Mouse (Mus musculus) B cell, adult 2 months (primary cell): ENCODE measurements around the gene Pten.
A peak's percentile ranks its signal among the peaks of the same experiment; 100 is the strongest.
"Not testable (repeated sequence)": the region's sequence is repeated elsewhere in the genome, so short reads cannot be mapped to it uniquely, and the experiment has no call there.

Experiments used
- DNase-seq, 2 experiments: peaks; one replicate each; pipeline ENCODE4 v3.0.0; 2022

Pten gene

DNA sequence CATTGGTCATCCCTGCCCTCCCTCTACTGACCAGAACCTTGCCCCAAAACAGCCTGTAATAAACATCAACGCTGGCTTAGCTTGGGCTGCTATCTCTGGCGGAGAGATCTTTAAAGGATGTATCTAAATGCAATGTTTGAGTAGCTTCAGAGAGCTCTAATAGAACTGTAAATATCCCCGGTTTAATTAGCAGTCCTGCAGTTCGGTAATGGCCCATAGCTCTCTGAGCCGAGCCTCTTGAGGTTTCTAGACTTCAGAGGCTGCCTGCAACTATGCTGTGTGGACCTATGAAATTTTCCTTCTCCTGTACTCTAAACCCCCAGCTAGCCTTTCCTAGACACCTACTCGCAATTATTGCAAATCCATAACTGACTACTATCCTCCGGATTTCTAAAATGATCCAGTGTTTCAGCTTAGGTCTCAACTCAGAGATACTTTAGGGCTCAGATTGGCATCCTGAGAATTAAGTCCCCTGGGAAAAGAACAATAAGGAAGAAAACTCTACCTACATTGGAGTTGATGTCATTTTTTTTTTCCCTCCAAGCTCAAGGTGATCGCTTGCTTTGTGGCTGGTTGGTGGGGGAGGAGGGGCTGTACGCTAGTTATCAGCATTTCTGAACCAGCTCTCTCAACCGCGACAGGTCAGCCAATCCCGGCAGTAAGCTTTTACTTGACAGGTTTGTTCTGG lies 2.0 kb upstream of the Pten start:
- DNase-seq: peak in 1 of 2 experiments; percentile 31

DNA sequence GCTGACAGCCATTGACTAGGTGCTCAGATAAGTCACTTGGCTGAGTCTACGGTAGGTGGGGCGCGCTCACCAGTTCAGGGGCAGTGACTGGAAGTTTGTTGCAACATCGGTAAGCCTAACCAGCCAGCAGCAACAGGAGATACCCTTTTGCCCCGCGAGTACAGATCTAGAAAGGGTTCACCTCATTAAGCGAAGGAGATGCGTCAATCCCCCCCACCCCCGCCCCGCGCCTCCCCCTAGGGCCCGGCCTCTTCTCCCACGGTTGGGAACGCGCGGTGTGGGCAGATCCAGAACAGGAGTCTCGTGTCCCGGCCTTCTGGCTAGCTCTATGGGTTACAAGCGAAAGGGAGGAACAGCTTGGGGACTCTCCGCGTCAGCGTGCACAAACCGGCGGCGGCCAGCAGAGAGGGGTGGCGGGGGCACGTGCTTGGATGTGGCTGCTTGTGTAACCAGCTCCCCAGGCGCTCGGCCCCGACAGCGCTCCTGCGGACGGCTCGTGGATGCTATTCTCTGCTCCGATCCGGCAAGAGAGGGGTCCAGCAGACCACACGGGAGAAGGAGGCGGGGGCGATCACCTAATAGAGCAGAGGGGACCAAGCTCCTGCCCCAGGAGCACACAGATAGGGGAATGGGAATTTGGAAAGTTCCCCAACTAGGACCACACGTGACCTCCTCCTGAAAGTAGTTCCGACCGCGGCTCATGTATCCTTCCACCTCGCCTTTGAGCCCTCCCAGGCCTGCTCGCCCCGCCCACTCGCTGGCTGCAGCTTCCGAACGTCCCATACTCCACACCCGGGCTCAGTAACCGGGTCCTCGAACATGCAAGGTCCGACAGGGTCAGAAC lies 1.3 kb upstream of the Pten start:
- DNase-seq: peak; percentile 93 to 94

DNA sequence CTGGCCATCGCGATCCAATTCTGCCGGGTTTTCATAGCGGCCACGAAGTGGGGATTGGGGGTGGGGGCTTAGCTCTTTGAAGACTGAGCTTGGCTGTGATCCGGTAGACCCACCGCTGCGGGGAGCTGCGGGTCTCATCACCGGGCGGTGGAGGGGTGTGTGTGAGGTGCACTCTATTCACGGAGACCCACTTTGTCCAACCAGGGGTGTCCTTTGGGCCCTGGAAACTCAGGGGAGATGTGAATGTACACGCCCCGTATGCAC lies 729 bp upstream of the Pten start:
- no peak for DNase-seq

DNA sequence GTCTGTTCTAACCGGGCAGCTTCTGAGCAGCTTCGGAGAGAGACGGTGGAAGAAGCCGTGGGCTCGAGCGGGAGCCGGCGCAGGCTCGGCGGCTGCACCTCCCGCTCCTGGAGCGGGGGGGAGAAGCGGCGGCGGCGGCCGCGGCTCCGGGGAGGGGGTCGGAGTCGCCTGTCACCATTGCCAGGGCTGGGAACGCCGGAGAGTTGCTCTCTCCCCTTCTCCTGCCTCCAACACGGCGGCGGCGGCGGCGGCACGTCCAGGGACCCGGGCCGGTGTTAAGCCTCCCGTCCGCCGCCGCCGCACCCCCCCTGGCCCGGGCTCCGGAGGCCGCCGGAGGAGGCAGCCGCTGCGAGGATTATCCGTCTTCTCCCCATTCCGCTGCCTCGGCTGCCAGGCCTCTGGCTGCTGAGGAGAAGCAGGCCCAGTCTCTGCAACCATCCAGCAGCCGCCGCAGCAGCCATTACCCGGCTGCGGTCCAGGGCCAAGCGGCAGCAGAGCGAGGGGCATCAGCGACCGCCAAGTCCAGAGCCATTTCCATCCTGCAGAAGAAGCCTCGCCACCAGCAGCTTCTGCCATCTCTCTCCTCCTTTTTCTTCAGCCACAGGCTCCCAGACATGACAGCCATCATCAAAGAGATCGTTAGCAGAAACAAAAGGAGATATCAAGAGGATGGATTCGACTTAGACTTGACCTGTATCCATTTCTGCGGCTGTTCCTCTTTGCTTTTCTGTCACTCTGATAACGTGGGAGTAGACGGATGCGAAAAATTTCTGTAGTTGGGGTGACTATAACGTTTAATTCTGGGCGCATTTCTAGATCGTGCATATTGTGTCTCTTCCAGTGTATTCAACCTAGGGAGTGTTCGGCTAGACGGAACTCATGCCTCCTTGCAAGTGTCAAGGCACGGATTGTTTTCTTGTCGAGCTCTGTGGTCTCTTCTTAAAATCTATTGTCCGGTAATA lies 815 bp downstream of the Pten start:
- peak; percentile 60 to 64 for DNase-seq

DNA sequence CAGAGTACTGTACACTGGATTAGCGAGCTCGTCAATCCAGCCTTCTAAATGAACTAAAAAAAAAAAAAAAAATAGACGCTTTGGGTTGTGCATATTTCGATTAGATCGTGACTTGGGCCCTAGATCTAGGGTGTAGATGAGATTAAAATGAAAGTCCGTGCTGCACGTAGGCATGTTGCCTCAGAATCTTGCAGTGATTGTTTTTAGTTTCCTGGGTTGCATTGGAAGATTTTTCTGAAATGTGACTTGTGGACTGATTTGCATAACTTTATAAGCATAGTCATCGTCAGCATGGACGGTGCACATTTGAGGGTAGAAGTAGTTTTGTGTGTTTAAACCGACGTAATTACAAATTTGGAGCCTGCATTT lies 1.5 kb downstream of the Pten start:
- peak in 1 of 2 experiments; percentile 26 for DNase-seq

DNA sequence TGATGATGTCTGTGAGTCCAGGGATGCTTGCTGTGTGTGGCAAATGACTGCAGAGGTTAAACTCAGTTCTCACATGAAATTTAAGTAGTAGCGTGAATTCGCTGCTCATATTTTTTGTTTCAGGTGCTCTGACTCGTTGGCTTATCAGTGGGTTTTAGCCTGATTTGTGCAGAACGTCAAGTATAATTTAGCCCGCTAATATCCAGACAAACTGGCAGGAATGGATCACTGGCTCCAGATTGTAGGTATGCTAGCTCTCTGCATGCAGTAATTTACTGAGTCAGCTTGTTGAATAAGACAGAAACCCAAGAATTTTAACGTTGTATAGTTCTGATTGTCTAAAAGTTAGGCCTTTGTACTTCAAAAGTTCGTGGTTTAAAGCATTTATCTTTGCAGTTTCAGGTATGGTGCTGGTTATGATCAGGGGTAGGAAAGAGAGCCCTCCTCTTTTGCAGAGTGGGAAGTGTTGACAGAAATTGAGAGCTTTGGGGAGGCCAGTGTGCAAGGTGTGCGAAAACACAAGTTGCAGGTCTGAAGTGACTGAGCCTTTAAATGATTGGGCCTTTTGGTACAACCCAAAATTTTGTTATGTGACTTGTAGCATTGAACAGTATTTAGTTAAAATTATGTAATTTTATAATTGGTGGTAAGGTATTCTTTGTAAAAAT lies 2.2 kb downstream of the Pten start:
- DNase-seq: no peak

DNA sequence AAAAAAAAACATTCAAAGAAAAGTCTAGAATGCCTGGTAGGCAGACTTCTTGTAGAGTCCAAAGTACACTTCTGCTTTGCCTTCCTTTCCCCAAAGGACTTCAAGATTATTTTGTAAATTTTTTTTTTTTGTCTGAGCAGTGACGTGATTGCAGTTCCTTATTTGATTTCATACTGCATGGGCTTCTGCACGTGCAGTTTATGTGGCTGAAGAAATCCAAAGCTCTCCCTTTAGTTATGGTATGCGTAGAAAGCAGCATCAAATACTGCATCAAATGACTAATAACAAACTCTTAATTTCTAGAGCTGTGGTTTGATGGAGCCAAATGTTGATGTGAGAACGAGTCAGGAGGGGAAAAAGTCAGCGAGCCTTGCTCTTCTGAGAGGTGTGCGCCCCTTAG lies 3.2 kb downstream of the Pten start:
- DNase-seq: peak; percentile 46 to 52

DNA sequence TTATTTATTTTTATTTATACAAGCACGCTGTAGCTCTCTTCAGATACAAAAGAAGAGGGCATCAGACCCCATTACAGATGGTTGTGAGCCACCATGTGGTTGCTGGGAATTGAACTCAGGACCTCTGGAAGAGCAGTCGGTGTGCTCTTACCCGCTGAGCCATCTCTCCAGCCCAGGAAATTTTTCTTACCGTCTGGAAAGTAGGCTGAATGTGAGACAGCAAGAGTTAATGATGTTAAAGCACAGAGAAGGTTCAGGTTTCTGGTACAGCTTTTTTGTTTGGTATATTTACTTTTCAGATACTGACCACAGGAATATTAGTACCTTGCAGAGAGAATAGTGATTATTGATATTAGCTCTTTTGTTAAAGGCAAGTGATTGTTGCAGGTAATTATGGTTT lies 3.9 kb downstream of the Pten start:
- DNase-seq: no peak

DNA sequence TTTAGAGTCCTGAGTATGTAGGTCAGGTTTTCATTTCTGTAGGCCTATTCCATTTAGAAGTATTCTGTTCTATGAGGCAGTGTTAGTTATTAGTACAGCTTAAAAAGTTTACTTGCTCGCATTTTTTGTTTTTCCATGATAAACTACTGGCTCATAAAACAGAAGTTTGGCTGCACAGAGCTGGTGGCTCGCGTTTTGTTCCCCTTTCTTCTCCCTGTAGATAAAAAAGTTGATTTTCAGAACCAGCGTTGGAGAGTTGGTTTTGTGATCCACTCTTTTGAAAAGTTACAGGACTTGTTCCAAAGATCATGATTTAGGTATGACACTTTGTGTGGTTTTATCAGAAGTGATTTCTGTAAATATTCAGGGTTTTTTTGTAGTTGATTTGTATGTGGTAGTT lies 5.2 kb downstream of the Pten start:
- DNase-seq: no peak

DNA sequence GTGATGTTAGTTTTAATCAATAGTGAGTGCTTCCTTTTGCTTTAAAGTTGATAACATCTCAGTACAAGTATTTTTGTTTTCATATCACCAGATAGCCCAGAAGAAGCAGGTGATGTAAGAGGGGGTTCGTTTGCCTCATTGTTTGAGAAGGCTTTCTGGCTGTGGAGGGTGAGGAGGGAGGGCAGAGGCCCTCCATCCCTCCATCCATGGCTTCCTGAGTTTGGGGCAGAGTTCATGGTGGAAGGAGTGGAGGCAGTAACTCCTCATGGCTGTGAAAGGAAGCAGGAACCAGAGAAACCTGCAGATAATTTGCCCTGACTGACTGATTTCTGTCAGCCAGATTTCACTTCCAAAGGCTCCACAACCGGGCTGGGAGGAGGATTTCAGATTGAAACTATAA lies 21.1 kb downstream of the Pten start:
- no peak for DNase-seq

DNA sequence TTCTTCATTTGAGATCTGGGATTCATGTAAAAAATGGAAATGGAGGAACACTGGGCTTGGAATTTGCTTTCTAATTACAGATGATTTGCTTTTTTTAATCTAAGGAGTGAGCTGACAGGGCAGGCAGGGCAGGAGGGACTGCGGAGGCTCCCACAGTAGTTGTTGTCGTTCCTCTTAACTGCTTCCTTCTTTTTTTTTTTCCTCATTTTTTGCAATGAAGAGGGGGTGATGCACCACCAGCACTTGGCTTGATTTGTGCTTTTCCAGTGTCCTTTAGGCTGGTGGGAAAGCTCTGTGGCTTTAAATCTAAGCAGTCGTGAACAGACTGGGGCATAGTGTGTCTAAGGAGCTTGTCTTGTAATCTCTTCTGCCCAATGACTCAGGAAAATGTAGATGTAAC lies 21.8 kb downstream of the Pten start:
- no peak for DNase-seq

DNA sequence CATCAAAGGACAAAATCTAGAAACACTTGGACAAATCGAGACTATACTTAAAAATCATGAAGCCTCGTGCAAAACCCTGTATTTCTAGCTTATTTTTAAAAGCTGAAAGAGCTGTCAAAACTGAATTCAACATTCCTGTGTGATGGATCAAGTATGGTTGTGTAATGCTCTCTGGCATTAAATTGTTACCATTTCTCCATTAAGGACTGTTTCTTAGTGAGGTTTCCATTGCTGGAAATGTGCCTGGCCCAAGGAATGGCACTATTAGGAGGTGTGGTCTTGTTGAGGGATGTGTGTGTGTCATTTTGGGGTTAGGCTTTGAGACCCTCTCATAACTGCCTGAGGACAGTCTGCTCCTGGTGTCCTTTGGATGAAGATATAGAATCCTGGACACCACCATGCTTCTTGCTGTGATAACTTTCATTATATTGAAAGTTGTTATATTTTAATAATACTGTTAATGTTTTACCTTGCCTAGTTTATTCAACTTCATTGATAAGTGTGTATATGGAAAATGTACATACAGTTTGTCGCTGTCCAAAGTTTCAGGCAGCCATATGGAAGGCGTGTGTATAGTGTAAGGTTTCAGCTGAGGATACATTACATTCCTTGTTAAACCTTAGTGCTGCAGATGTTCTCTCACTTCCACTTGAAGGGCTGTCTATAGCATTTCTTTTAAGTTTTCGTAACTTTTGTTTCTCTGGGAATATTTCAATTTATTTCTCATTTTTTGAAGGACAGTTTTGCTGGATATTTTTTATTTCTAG lies 24.2 kb downstream of the Pten start:
- no peak for DNase-seq

DNA sequence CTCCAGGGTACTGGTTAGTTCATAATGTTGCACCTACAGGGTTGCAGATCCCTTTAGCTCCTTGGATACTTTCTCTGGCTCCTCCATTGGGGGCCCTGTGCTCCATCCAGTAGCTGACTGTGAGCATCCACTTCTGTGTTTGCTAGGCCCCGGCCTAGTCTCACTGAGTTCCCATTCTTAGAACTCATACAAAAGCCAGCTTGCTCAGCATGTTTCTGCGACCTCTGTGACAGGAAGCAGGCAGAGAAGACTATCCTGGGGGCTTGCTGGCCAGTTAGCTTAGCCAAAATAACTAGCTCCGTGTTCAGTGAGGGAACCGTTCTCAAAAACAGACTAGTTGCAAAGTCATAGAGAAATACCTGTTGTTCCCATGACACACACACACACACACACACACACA lies 30.1 kb downstream of the Pten start:
- DNase-seq: not testable (repeated sequence)

DNA sequence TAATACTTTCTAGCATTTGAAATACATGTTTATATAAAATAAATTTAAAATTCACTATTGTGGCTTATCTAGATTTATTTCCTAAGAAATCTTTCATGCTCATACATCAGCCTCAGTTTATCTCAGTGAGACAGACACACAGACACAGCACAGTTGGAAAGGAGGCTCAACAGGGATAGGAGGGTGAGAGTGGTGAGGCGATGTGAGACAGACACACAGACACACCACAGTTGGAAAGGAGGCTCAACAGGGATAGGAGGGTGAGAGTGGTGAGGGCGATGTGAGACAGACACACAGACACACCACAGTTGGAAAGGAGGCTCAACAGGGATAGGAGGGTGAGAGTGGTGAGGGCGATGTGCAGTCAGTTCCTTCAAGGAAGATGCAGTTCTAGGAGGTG lies 30.7 kb downstream of the Pten start:
- DNase-seq: not testable (repeated sequence)

DNA sequence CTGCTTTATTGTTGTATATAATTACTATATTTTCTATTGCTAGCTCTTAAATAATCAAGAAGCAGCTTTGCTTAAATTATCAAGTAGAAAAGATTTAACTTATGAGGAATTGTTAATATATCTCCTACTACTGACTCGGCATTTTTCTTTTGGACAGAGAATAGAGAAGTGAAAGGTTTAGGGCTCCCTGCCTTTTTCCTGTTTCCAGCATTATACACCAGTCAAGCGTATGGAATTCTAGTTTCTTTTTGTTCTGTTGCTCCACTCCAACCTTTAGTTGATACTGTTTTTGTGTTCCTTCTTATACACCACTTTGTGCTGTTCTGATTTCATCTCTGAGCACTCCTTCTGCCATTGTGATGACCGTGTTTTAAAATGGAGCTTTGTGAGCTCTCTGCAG lies 32.2 kb downstream of the Pten start:
- DNase-seq: no peak

DNA sequence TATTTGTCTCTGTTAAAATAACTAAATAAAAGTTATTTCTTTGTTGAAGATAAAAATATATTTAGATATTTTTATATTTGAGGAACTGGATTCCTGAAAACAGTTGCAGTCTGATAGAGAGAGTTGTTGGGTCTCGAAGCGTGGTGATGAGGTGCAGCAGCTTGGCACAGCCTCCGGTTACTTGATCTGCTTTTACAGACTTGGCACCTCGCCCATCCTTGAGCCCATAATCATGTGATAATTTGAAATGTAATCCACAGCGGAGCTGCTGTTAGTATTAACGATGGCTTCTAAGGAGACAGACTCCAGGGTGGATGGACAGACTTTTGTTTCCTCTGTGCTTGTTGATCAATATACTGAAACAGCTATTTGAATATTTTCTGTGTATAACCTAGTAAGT lies 35.3 kb downstream of the Pten start:
- DNase-seq: peak; percentile 48 to 58

DNA sequence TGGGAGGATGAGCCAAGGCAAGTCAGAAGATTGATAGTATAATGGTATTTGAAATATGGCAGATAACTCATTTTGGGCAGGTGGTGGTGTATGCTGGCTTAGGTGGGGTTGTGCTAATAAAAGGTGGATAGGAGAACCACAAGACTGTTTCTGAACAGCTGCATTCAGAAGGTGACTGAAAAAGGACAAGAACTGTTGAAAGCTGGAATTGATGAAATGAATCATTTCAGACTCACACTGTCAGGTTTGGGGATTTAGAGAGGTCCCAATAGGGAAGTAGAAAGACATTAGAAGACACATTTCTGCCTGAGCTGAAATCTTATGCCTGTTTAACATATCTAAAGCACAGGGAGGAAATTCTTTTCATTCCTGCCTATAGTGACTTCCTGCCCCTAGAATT lies 36.6 kb downstream of the Pten start:
- no peak for DNase-seq

DNA sequence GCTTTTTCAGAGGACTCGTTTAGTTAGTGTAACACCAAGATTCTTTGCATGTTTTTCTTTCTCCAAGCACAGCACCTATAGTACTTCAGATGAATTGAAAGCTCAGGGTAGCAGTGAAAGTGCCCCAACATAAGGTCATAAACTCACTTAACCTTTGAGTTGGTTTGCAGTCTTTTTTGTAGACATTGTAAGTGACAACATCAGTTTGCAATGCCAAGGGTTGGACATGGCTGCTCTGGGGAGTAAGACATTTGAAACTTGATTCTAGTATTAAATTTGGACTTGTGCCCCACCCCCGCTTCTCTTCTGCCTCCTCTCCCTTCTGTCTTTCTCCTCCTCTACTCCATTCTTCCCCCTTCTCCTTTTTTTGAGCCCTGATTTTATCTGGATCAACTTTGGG lies 43.3 kb downstream of the Pten start:
- DNase-seq: no peak

DNA sequence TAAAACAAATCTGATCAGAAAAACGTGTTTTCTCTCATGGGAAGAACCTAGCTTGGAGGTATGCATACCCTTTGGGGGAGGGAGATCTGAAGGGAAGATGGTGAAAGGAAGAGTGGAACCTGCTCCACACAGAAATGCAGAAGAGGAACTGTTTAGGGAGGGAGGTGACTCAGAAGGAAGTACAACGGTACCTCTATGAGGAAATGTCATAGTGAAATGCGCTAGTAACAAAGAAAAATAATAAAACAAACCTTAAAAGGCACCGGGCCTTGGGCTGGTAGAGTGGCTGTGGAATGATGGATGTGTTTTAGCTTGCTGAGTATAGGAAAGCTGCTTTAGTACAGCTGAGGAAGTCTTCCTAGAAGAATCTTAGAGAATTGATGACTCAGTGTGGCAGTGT lies 47.4 kb downstream of the Pten start:
- DNase-seq: peak in 1 of 2 experiments; percentile 14

DNA sequence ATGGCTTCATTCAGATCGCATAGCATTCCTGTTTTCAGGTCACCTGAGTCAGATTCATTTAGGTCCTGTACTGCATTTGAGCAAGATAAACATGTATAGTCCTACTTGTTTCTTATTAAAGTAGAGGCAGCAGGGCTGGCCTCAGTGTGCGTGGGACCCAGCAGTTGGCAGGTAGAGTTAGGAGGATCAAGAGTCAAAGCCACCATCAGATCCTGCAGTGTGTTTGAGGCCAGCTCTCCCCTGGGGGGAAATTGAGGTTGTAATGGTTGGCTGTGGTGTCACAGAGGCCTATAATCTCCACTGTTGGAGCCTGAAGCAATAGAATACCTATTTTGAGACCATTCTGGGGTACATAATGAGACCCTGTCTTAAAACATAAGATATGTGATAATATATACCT lies 50.3 kb downstream of the Pten start:
- no peak for DNase-seq

DNA sequence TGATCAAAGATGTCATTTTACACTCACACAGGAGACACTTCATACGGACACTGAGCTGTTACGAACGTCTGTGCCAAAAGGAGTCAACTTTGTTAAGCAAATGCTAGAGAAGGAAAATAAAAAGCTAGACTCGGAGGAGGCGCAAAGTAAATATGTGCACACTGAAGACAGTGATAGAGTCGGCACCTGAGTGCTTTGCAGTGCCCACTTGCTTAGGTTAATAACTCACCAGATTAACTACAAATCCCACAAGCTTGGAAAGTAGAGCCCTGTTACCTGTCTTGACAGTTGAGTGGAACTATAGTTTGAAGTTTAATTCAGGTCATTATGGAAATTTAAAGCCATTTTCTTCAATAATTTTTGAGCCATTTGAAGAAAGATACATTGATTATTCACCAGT lies 51.4 kb downstream of the Pten start:
- DNase-seq: no peak

DNA sequence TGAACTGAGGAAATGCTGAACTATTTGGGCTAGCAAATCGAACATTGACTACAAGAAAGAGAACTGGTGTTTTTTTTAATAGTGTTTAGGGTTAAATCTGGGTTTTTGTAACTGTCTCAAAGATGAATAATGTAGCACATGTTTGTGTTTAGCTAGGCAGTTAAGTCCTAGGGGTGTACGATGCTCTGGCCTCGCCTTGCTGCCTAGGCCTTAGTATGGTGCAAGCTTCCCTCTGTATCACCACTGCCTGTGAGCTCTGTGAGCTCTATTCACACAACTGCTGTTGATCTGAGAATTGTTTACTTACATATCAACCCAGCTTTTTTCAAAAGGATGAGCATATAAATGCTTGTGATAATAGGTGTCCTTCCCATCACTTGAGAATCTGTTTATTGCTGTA lies 51.8 kb downstream of the Pten start:
- DNase-seq: no peak
